In the genomic region with DNA sequence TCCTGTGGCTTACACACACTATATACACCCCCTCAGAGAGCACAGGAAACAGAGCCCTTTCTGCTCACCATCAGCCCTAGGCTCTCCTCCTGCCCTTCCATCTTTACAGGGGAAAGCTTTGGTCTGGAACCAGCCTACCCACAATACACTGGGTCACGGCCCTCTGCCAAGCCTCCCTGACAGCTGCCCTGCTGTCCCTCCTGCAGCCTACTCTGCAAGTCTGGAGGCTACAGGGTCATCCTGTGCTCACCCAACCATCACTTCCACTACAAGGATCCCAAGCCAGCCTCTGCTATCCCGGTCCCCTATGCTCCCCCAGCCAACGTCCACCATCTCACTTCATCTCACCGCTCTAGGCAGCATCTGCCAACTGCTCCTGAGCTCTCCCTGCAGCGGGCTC, we compare ENCODE assay signal across 11 mouse cellular contexts. TPM values are rescaled to one million over a fixed set of nuclear protein-coding genes. Genes with fewer than 3 reads are reported as not detected.
A peak's percentile ranks its signal among the peaks of the same experiment; 100 is the strongest.
DNase-seq lines count a peak whose midpoint lies in the region; ATAC-seq and TF ChIP-seq lines count a peak whose summit lies in the region.
"Had no signal": no experiment of that assay in that cellular context is flagged by ENCODE, and none has a peak within 500 bp of the region (broad histone marks: within the 10 kb centered on the region; RNA-seq: fewer than 3 reads in every experiment).

No protein-coding gene starts in this region.

- H3K4me3 ChIP-seq in forebrain, postnatal 0 days (ENCODE audit: low read depth, low read length) = no peak overlapping the region

- WGBS in forebrain, postnatal 0 days = 88% methylated on average over 5 of the region's 5 CpGs

- peaks cover 53% of the 10 kb centered on the region for H3K36me3 ChIP-seq in forebrain, postnatal 0 days (ENCODE audit: insufficient read depth)

- TF ChIP-seq CTCF in forebrain, postnatal 0 days (IDR thresholded peaks at IDR 0.05; ENCODE audit: low read depth) = no peak

- H3K4me1 ChIP-seq in forebrain, postnatal 0 days (ENCODE audit: insufficient read depth) = peaks cover 19% of the 10 kb centered on the region

- intact Hi-C loops in heart, postnatal 25 days (cut with DNase I) = no loop called here
- intact Hi-C loops in left cerebral cortex, postnatal 25 days (cut with DNase I) = loop anchor here (5.0 kb wide), 1 partner anchor 194 kb away; no protein-coding TSS in a partner anchor

- no peak for ATAC-seq in forebrain, postnatal 0 days
- no peak for ATAC-seq in frontal cortex, adult (ENCODE audit: low TSS enrichment)
- ATAC-seq: Patski had no signal

- H3K9ac ChIP-seq in forebrain, postnatal 0 days = no peak overlapping the region

- H3K27ac ChIP-seq in forebrain, postnatal 0 days (ENCODE audit: low read depth, low read length) = peak overlapping the region; percentile 70; the same call in 1 of the 2 replicates

- DNase-seq in heart, adult 18-20 months = peak; percentile 24 to 34
- no peak for DNase-seq in heart, postnatal 25 days (ENCODE audit: low spot score)
- DNase-seq in cerebellum, adult 11 months = peak; percentile 54
- no peak for DNase-seq in forebrain, postnatal 0 days
- peak; percentile 90 for DNase-seq in kidney, adult 9 months
- no peak for DNase-seq in left cerebral cortex, postnatal 25 days (ENCODE audit: low spot score in 2 of 2)
- DNase-seq in urinary bladder, postnatal 10 days (ENCODE audit: low spot score) = no peak
- DNase-seq: adrenal gland, postnatal 14 days; embryo, embryonic 11 days had no signal

- H3K27me3 ChIP-seq in forebrain, postnatal 0 days (ENCODE audit: insufficient read depth, low read length) = no peaks in the 10 kb centered on the region
- H3K27me3 ChIP-seq: Patski had no signal

- no peaks in the 10 kb centered on the region for H3K9me3 ChIP-seq in forebrain, postnatal 0 days (ENCODE audit: low read length)

- H3K4me2 ChIP-seq in forebrain, postnatal 0 days (ENCODE audit: low read depth) = no peak overlapping the region

RNA-seq across cellular contexts. Expression of a gene that starts 44.9 kb away (rescaled TPM):
- 100 to 1,000 TPM; 172 to 174 TPM for total RNA-seq in heart, adult 18-20 months (2021)
- 100 to 1,000 TPM; 175 to 181 TPM for total RNA-seq in heart, postnatal 25 days (2021)
- total RNA-seq in forebrain, postnatal 0 days (2014; rRNA removed) = 49.1 and 60.9 TPM in 2 replicates
- polyA plus RNA-seq in forebrain, postnatal 0 days (2015; fragmentation: Nextera tagmentation; extraction: Ambion mirVana) = 21.4 and 25.5 TPM in 2 replicates
- total RNA-seq in left cerebral cortex, postnatal 25 days (2021) = 10 to 100 TPM; 91.0 to 91.6 TPM

RNA-seq across cellular contexts. Expression of a gene that starts 58.0 kb away (rescaled TPM):
- 100 to 1,000 TPM; 479 to 585 TPM for total RNA-seq in heart, adult 18-20 months (2021)
- 100 to 1,000 TPM; 521 to 551 TPM for total RNA-seq in heart, postnatal 25 days (2021)
- 672 and 863 TPM in 2 replicates for total RNA-seq in forebrain, postnatal 0 days (2014; rRNA removed)
- 359 and 435 TPM in 2 replicates for polyA plus RNA-seq in forebrain, postnatal 0 days (2015; fragmentation: Nextera tagmentation; extraction: Ambion mirVana)
- total RNA-seq in left cerebral cortex, postnatal 25 days (2021) = 100 to 1,000 TPM; 415 TPM

Comparison
In these comparisons a context has a peak if more than half of its experiments do, and no peak if none do; other contexts are left out.
1. DNase-seq: peak in heart, adult 18-20 months (2 of 2), cerebellum, adult 11 months (single experiment) and kidney, adult 9 months (single experiment); none in heart, postnatal 25 days (single experiment), forebrain, postnatal 0 days (single experiment), left cerebral cortex, postnatal 25 days (0 of 2) and urinary bladder, postnatal 10 days (single experiment).